Mouse (Mus musculus): ENCODE results near the gene Txlna.

Gene Txlna

GRCm38 (mm10) chr4:129640638-129641467 lies at the start of gene Txlna:
TSS of gene Txlna (minus strand) at chr4:129641065.
- DNase-seq (ENCODE audit: extremely low spot score), result peak; percentile 95

- no peak for DNase-seq (ENCODE audit: extremely low spot score)
These were observed 43.7 kb upstream of the Txlna start for GRCm38 (mm10) chr4:129684531-129684930.

GRCm38 (mm10) chr4:129683901-129684493 lies 43.1 kb upstream of the Txlna start:
- DNase-seq (ENCODE audit: extremely low spot score), result no peak

GRCm38 (mm10) chr4:129681837-129682236 lies 41.0 kb upstream of the Txlna start:
- no peak for DNase-seq (ENCODE audit: extremely low spot score)

- no peak for DNase-seq (ENCODE audit: extremely low spot score)
These were observed 32.1 kb upstream of the Txlna start for GRCm38 (mm10) chr4:129672878-129673449.

GRCm38 (mm10) chr4:129672083-129672877 lies 31.4 kb upstream of the Txlna start, which contains the start of gene Kpna6:
TSS of gene Kpna6 (minus strand) at chr4:129672767.
- DNase-seq (ENCODE audit: extremely low spot score), result peak; percentile 90

- DNase-seq (ENCODE audit: extremely low spot score), result peak; percentile 54
These were observed 30.7 kb upstream of the Txlna start for GRCm38 (mm10) chr4:129671491-129672082.

- no peak for DNase-seq (ENCODE audit: extremely low spot score)
These were observed 21.5 kb upstream of the Txlna start for GRCm38 (mm10) chr4:129662255-129662813.

- no peak for DNase-seq (ENCODE audit: extremely low spot score)
These were observed 20.7 kb upstream of the Txlna start for GRCm38 (mm10) chr4:129661584-129661983.

- no peak for DNase-seq (ENCODE audit: extremely low spot score)
These were observed 13.9 kb upstream of the Txlna start for GRCm38 (mm10) chr4:129654770-129655169.

- DNase-seq (ENCODE audit: extremely low spot score), result no peak
These were observed 9.5 kb upstream of the Txlna start for GRCm38 (mm10) chr4:129650359-129650758.

GRCm38 (mm10) chr4:129648656-129649055 lies 7.8 kb upstream of the Txlna start:
- no peak for DNase-seq (ENCODE audit: extremely low spot score)

- no peak for DNase-seq (ENCODE audit: extremely low spot score)
These were observed 4.3 kb upstream of the Txlna start for GRCm38 (mm10) chr4:129645204-129645603.

- DNase-seq (ENCODE audit: extremely low spot score), result no peak
These were observed 891 bp upstream of the Txlna start for GRCm38 (mm10) chr4:129641756-129642155.

GRCm38 (mm10) chr4:129640101-129640637 lies 696 bp downstream of the Txlna start:
- peak; percentile 8 for DNase-seq (ENCODE audit: extremely low spot score)

- no peak for DNase-seq (ENCODE audit: extremely low spot score)
These were observed 1.6 kb downstream of the Txlna start for GRCm38 (mm10) chr4:129639221-129639620.

- DNase-seq (ENCODE audit: extremely low spot score), result no peak
These were observed 7.0 kb downstream of the Txlna start for GRCm38 (mm10) chr4:129633852-129634251.

- DNase-seq (ENCODE audit: extremely low spot score), result no peak
These were observed 9.0 kb downstream of the Txlna start for GRCm38 (mm10) chr4:129631867-129632266.

GRCm38 (mm10) chr4:129630944-129631343 lies 9.9 kb downstream of the Txlna start:
- DNase-seq (ENCODE audit: extremely low spot score), result no peak

- no peak for DNase-seq (ENCODE audit: extremely low spot score)
These were observed 14.8 kb downstream of the Txlna start for GRCm38 (mm10) chr4:129626035-129626434.

- no peak for DNase-seq (ENCODE audit: extremely low spot score)
These were observed 15.4 kb downstream of the Txlna start for GRCm38 (mm10) chr4:129625496-129625895.

Data from embryo, embryonic 9.5 days (tissue).